Mouse (Mus musculus) 416B (cell line): ENCODE data around the gene Limch1.
A peak's percentile ranks its signal among the peaks of the same experiment; 100 is the strongest.

ENCODE experiments used
- DNase-seq: peaks from one replicate; pipeline ENCODE4 v3.0.0; 2011; ENCODE audit warnings: low read depth

Limch1 gene

DNA sequence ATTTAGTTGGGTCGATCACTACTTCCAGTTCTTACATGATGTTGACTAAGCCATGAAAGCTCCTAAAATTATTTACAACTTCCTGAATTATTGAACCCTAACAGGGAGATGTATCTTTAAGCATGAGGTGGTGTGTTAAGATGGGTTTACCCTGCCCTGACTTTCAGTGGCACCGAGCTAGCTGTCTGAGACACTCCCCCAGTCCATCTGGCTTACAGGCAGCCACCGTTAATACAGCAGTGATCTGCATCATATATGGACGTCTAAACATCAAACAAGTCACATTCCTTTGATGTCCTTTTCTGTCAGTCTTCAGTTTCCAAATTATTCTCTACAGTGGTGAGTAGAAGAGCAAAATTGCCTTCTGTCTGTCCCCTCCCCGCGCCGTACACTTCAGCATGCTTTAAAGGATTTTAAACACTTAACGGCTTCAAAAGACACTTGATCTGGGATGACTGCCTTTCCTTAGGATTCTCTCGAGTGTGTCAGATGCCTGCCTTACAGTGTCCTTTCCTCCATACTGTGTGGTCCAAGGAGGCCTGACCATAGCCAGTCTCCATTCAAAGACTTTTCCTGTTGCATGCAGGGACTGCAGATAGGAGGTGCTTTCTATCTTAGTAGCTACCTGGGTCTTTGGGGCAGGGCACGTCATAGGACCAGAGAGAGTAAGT, 187.6 kb downstream of the Limch1 start:
- DNase-seq = no peak

- no peak for DNase-seq
These were observed 189.0 kb downstream of the Limch1 start for GRCm38 (mm10) chr5:66934585-66934984.

GRCm38 (mm10) chr5:66937376-66937775, 191.7 kb downstream of the Limch1 start:
- DNase-seq = no peak

- DNase-seq = peak; percentile 5
These were observed 196.3 kb downstream of the Limch1 start for GRCm38 (mm10) chr5:66941710-66942450.

- DNase-seq = no peak
These were observed 197.3 kb downstream of the Limch1 start for GRCm38 (mm10) chr5:66942922-66943321.

DNA sequence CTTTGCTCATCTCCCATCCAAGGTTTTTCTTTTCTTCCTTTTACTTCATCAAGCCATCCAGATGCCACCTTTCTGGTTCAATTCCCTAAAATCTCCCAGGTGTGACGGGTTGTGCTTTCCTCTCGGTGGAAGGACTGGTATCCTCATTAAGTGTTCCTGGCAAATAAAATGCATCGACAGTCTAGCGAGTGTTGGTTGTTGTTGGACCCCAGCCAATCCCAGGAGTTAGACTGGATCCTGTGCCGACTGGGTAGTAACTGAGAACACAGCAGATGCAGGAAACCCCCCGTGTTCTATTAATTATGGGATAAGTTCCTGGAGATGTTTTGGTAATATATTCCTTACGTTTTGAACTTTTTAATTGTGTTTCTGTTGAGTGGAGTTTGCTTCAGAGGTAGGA, 197.9 kb downstream of the Limch1 start:
- no peak for DNase-seq

- no peak for DNase-seq
These were observed 202.3 kb downstream of the Limch1 start for GRCm38 (mm10) chr5:66947958-66948357.

DNA sequence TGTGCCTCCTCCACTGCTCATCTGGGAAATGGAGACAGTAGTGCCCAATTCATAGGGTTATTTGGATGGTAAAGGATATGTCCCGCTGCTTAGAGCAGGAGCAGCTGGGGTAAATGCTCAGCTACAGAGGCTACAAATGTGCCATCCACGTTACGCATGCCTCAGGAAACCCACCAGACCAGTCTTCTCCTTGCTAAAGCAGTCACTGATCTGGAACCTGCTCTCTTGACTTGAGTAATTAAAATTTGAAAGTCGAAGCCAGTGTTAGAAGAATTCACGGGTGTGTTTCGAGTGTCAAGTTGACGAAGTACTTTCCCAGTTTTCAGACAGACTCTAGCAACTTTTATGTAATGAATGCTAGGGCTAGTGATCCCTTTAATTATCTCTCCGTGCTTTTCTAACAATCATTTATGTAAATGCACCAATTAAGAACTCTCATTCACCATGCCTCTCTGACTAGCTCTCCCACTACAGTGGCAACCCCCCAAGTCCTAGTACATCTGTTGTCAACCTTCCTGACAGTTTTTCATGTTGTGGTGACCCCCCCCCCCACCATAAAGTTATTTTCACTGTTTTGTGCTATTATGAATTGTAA, 203.6 kb downstream of the Limch1 start:
- DNase-seq = no peak

DNA sequence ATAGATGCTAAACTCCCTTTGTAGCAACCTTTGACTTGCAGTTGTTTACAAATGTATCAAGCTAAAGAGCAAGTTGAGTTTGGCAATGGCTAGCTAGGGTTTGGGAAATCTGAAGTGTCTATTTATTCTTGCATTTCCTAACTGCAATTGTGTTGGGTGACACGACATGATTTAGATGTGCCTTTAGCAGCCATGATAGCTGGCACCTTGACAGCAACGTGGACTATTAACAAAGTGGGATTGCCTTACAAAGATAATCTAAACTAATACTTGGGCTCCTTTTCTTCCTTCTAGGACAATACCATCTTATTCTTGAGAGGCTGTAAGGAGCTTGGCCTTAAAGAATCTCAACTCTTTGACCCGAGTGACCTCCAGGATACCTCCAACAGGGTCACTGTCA, 207.7 kb downstream of the Limch1 start:
- DNase-seq = no peak

- DNase-seq = no peak
These were observed 208.5 kb downstream of the Limch1 start for GRCm38 (mm10) chr5:66953971-66954644.

- no peak for DNase-seq
These were observed 209.6 kb downstream of the Limch1 start for GRCm38 (mm10) chr5:66955245-66955644.

DNA sequence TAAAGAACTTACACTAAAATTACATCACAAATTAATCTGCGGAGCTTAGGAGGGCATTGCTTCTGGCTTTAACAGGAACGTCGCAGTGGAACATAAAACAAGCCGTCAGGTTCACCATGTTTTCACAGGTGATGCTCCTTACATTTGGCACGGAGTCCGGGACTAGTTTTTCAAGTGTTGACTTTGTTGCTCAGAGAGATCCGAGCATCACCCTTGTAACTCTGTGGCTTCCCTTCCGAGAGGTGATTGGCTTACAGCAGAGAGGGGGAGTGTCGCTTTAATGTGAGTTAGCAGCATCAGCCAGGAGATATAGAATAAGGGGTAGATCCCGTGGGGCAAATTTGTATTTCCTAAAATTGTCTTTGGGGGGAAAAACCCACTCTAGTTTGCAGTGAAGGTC, 212.0 kb downstream of the Limch1 start:
- DNase-seq = no peak

DNA sequence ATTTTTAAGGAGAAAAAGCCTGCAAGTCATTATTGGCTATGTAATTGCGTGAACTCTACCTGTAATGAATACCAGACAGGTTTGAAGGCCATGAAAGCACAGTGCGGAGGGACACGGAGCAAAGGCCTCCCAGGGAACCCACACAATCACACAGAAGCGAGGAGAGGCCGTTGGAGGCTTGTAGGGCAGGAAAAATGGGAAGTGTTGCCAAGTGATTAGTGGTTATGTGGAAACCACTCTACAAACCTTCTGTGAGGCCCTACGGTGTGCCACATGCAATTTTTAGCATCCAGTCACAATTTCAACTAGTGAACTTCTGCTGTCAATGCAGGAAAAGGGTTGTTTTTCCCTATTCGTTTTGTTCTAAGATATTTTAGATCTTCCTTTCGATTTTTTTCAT, 212.5 kb downstream of the Limch1 start:
- no peak for DNase-seq

- no peak for DNase-seq
These were observed 214.3 kb downstream of the Limch1 start for GRCm38 (mm10) chr5:66959968-66960367.

- DNase-seq = no peak
These were observed 219.8 kb downstream of the Limch1 start for GRCm38 (mm10) chr5:66965442-66965841.

GRCm38 (mm10) chr5:66967147-66967546, 221.5 kb downstream of the Limch1 start:
- no peak for DNase-seq

DNA sequence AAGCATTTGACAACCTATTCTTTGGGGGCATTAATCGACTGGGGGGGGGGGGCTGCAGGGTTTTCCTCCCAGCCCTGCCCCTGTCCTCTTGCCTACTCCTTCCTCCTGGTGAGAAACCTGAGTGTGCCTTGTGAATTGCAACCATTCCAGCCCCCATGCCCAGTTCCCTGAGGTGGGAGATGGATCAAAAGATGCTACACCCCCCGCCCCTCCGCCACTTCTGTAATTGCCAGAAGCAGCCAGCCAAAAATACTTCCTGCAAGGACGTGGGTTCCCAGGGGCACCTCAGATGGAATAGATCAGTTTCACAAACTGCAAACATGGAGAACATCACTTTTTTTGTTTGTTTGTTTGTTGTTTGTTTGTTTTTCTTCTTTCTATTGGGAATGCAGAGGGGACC, 222.0 kb downstream of the Limch1 start:
- no peak for DNase-seq

DNA sequence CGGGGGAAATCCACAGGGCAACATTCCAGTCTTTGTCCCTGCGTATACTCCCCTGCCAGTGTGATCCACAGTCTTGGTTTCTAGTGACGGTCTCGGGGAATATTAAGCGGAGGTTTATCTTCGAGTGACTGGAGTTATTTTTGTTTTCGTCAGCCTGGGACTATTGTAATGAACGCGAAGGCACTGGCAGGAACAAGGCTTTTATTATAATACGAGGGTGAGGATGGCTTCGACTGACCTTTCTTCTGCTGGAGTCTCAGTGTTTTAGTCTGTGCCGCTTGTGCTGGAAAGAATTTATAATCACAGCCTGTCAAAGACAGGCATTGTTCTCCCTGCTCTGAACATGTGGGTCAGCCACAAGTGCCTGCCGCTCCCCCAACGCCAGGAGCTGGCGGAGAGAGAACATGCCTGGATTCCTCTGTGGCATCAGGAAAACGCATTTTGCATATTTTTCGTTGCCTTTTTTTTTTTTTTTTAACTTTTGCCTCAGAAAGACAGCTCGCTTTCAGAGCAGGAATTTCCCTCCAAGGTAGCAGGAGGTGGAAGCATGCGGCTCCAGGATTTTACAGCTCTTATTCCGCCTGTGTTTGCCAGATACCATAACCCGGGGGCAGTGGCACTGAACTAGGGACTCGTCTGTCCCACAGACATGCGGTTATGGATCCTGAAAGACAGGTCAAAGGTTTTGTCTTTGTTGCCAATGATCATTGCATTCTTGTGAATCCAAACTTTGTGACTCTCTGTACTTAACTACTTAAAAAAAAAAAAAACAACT, 222.6 kb downstream of the Limch1 start:
- DNase-seq = no peak

- no peak for DNase-seq
These were observed 223.5 kb downstream of the Limch1 start for GRCm38 (mm10) chr5:66968925-66969711.

GRCm38 (mm10) chr5:66975621-66976020, 230.0 kb downstream of the Limch1 start:
- DNase-seq = no peak
